Mouse (Mus musculus) midbrain, embryonic 10.5 days (tissue): ENCODE data around the gene Rap1a. TPM values are rescaled to one million over a fixed set of nuclear protein-coding genes. Genes with fewer than 3 reads are reported as not detected.

Source experiments
- DNase-seq: peaks from one replicate; pipeline ENCODE4 v3.0.0-alpha.2; 2017; ENCODE audit warnings: low spot score
- H3K27ac ChIP-seq: fragments of 300-500 bp; sonication (generic); replicated peaks from 2 replicates; pipeline ENCODE4 v1.5.1; 2016; ENCODE audit warnings: mild to moderate bottlenecking
- H3K27me3 ChIP-seq: fragments of 300-500 bp; sonication (generic); 2 replicates; pipeline ENCODE4 v1.6.1; 2016; ENCODE audit warnings: low read depth, mild to moderate bottlenecking; ENCODE audit not compliant: poor library complexity, severe bottlenecking
- H3K36me3 ChIP-seq: fragments of 300-500 bp; sonication (generic); 2 replicates; pipeline ENCODE4 v1.6.1; 2016; ENCODE audit warnings: mild to moderate bottlenecking, moderate library complexity
- H3K4me1 ChIP-seq: fragments of 300-500 bp; sonication (generic); 2 replicates; pipeline ENCODE4 v1.6.1; 2016
- H3K4me3 ChIP-seq: fragments of 300-500 bp; sonication (generic); 2 replicates; pipeline ENCODE4 v1.5.1; 2016; ENCODE audit warnings: mild to moderate bottlenecking, moderate library complexity
- H3K9me3 ChIP-seq: fragments of 300-500 bp; sonication (generic); replicated peaks from 2 replicates; pipeline ENCODE4 v1.6.1; 2016; ENCODE audit warnings: mild to moderate bottlenecking
- WGBS: fragments of 180-500 bp; shearing (Covaris S2); methylation state at CpG from one replicate; pipeline ENCODE4 v1.1.7; 2016; 5-methylcytosine and 5-hydroxymethylcytosine counted together
- polyA plus RNA-seq: library from polyadenylated mRNA; unstranded; fragments of >200 nt; fragmentation: Nextera tagmentation; extraction: Ambion mirVana; gene quantifications from 2 replicates; pipeline ENCODE4 v1.2.1, GENCODE M21; 2016

The Rap1a gene
- polyA plus RNA-seq, 1 experiment from 2014 or later = 79.7 TPM

DNA sequence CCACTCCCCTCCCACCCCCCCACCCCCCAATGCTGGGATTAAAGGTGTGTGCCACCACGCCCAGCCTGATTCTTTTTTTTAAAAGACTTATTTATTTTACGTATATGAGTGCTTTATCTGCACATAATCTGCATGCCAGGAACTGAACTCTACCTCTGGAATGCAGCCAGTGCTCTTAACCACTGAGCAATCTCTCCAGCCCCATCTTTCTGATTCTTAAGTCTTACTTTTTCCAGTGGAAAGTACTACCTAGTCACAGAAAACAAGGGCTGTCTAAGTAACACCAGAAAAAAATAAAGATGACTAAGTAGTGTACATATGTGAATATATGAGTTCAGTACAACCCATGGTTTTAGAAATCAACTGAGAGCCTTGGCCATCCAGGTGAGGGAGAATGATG, 54.6 kb downstream of the Rap1a start:
- Histone ChIP-seq H3K4me3 (no peak overlapping the region), H3K27me3 (no peaks in the 10 kb centered on the region), H3K4me1 (no peaks in the 10 kb centered on the region), H3K27ac (no peak overlapping the region), H3K9me3 (no peaks in the 10 kb centered on the region), H3K36me3 (peaks cover 17% of the 10 kb centered on the region; the same call in 1 of the 2 replicates)
- no peak for DNase-seq
- WGBS = 85% methylated on average over 2 of the region's 2 CpGs

DNA sequence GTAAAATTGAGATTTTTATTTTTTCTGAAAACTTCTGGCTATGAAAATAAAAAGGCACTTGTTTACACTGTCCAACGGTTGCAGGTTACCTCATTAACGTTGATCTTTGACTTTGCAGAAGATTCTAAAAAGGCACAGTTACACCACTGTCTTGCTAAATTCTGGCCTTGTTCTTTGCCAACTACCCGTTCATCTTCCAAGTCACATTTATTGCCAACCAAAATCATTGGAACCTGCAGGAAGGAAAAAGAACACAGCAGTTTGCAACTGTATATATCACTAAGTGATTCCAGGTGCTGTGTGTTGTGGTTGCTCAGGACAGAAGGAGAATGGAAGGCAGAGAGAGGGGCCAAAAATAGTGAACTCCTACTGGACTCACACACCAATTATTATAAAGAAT, 63.5 kb downstream of the Rap1a start:
- H3K36me3 ChIP-seq = peaks cover 32% of the 10 kb centered on the region
- H3K4me1 ChIP-seq = no peaks in the 10 kb centered on the region
- WGBS = 93% methylated on average over 3 of the region's 3 CpGs
- no peaks in the 10 kb centered on the region for H3K27me3 ChIP-seq
- DNase-seq = no peak
- H3K4me3 ChIP-seq = no peak overlapping the region
- H3K27ac ChIP-seq = no peak overlapping the region
- H3K9me3 ChIP-seq = no peaks in the 10 kb centered on the region

DNA sequence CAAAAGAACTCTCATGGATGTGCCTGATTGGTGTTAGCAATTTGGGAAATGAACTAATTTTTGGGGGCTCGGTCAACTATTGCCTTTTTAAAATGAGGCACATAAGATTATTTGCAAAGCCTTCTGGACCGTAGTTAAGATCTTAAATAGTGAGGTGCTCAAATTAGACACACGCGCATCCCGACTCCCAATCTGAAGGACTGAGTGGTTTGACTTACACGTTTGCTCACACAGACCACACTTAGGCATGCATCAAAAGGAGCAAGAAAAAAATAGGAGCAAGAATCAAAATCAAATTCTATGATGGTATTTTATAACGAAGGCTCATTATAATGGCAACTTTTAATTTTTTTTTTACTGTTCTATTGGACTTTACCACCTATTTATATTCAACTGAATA, 64.1 kb downstream of the Rap1a start:
- Histone ChIP-seq H3K9me3 (no peaks in the 10 kb centered on the region), H3K27ac (no peak overlapping the region), H3K36me3 (peaks cover 37% of the 10 kb centered on the region), H3K27me3 (no peaks in the 10 kb centered on the region), H3K4me3 (no peak overlapping the region), H3K4me1 (no peaks in the 10 kb centered on the region)
- no peak for DNase-seq
- WGBS = 94% methylated on average over 7 of the region's 7 CpGs

DNA sequence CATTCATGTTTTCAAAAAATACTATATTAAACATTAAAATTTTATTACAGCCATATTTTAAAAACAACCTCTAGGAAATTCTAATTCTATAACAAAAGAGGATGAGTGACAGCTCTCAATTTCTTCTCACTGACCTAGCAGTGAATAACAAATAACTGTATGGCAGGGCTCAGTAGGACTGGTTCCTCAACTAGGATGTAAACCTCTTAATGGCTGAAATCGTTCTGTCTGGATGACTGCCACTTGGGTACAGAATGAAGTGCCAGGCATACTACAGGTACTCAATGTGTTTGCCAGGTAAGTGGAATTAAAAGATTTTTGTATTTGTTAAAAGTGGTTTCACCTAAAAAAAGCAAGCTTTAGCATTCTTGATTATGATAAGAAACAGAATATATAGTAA, 65.0 kb downstream of the Rap1a start:
- Histone ChIP-seq H3K4me1 (no peaks in the 10 kb centered on the region), H3K27ac (no peak overlapping the region), H3K4me3 (no peak overlapping the region), H3K36me3 (peaks cover 39% of the 10 kb centered on the region), H3K27me3 (no peaks in the 10 kb centered on the region), H3K9me3 (no peaks in the 10 kb centered on the region)
- 90% methylated on average over 1 of the region's 1 CpGs for WGBS
- DNase-seq = no peak

DNA sequence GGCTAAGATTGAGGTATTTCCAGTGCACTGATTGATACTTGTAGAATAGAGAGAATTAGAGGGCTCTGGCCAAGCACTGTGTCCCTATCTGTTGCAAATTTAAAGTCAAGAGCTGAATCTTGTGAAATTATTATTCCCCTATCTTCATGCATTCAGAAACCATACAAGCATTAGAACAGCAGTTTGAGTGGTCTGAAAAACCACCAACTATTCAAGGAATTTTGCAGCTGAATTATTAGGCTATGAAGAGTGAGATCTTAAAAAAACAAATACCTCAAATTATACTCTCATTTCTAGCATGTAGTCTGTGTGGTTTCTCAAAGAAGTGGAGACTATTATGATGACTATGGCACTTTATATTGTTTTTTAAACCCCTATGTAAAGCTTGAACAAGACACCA, 65.9 kb downstream of the Rap1a start:
- Histone ChIP-seq H3K4me3 (no peak overlapping the region), H3K9me3 (no peaks in the 10 kb centered on the region), H3K36me3 (peaks cover 46% of the 10 kb centered on the region), H3K4me1 (no peaks in the 10 kb centered on the region), H3K27ac (no peak overlapping the region), H3K27me3 (no peaks in the 10 kb centered on the region)
- DNase-seq = no peak

DNA sequence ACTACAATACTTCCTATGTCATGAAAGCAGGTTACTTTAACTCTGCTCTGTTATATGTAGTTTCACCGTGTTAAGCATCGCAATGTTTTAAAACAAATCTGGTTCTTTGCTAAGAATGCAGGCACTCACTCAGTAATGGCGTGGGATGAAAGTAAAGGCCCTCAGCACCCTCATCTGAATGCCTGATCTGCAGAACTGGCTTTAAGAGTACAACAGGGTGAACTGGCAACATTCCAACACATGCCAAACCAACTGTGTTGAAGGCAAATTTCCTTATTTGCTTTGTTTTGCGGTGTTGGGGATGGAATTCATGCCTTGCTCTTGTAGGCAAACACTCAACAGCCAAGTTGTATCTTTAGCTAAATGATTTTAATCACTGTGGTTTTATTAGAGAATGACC, 67.6 kb downstream of the Rap1a start:
- Histone ChIP-seq H3K27ac (no peak overlapping the region), H3K4me1 (no peaks in the 10 kb centered on the region), H3K4me3 (no peak overlapping the region), H3K9me3 (no peaks in the 10 kb centered on the region), H3K27me3 (no peaks in the 10 kb centered on the region), H3K36me3 (peaks cover 46% of the 10 kb centered on the region)
- no peak for DNase-seq
- 96% methylated on average over 4 of the region's 4 CpGs for WGBS

DNA sequence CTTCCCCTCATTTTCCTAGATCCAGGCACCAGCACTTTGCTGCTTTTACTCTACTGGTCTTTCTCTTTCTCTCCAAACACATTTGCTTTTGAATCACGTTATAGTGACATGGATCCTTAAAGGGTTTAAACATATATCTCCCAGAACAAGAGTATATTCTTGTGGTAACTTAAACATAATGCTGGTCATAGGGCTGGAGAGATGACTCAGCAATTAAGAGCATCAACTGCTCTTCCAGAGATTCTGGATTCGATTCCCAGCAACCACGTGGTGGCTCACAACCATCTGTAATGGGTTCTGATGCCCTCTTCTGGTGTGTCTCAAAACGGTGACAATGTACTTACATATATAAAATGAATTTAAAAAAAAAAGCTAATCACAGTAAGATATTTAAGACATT, 68.8 kb downstream of the Rap1a start:
- no peaks in the 10 kb centered on the region for H3K9me3 ChIP-seq
- no peak overlapping the region for H3K4me3 ChIP-seq
- DNase-seq = no peak
- H3K4me1 ChIP-seq = no peaks in the 10 kb centered on the region
- 92% methylated on average over 4 of the region's 4 CpGs for WGBS
- no peak overlapping the region for H3K27ac ChIP-seq
- H3K27me3 ChIP-seq = no peaks in the 10 kb centered on the region
- peaks cover 34% of the 10 kb centered on the region for H3K36me3 ChIP-seq

DNA sequence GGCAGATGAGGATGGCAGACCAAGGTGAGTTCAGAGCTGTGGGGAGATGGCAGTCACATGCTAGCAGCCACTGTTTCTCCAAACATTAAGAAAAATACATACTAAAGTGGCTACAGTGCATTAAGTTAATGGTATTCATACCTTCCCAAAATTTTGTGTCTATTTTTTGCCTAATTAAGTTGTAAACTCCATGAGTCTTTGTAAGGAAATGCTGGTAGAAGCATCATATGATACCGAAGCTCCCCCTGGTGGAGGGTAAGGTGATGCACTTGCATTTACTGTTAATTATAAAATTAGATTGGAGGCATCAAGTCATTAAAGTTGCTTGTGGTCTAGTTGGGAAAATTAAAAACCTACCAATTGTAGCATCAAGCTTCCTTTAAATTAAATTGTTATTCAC, 75.1 kb downstream of the Rap1a start:
- Histone ChIP-seq H3K4me3 (no peak overlapping the region), H3K27me3 (no peaks in the 10 kb centered on the region), H3K36me3 (peaks cover 6% of the 10 kb centered on the region; the same call in 1 of the 2 replicates), H3K9me3 (no peaks in the 10 kb centered on the region), H3K4me1 (peaks cover 5% of the 10 kb centered on the region), H3K27ac (no peak overlapping the region)
- 11% methylated on average over 1 of the region's 1 CpGs for WGBS
- no peak for DNase-seq

DNA sequence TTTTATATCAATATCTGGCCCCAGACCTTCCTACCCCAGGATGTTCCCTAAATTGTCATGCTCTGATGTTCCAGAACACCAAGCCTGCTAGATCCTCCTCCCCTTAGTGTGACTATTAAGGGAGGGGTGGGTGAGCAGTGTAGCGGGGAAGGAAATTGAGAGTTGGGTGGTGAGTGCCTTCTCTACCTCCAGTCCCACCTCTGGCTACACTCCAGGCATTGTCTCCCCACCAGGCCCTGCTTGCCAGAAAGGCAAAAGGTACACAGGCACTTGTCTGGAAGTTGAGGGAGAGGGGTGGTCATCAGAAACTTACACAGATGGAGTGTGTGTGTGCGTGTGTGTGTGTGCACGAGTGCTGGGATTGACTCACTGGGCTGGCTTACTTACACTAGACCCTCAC, 78.6 kb downstream of the Rap1a start:
- 92% methylated on average over 3 of the region's 3 CpGs for WGBS
- no peaks in the 10 kb centered on the region for H3K27me3 ChIP-seq
- no peak overlapping the region for H3K27ac ChIP-seq
- H3K4me1 ChIP-seq = peaks cover 20% of the 10 kb centered on the region
- no peak for DNase-seq
- no peaks in the 10 kb centered on the region for H3K9me3 ChIP-seq
- H3K4me3 ChIP-seq = no peak overlapping the region
- no peaks in the 10 kb centered on the region for H3K36me3 ChIP-seq

DNA sequence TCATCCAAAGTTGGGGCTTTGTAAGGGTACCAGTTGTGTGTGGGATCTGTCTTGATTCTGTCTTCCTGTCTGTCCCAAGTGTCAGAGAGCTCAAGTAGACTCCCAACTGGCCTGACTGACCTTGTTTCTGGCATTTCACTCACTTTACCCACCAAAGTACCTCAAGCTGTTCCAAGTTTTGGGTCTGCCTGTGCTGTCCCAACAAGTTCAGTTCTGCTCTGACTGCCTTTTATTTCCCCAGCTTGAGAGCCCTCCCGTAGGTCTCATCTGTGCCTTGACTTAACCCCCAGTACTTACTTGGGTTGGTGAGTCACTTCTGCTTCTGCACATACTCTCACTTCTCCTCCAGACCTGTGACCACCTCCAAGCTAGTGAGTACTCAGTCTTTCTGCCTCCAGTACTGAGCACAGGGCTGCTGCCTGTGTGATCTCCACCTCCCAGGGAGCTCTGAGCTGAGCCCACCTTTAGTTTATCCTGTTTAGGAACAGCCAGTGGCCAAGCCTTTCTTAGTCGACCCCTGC, 79.4 kb downstream of the Rap1a start:
- no peaks in the 10 kb centered on the region for H3K36me3 ChIP-seq
- H3K27ac ChIP-seq = no peak overlapping the region
- peaks cover 24% of the 10 kb centered on the region for H3K4me1 ChIP-seq
- no peak for DNase-seq
- H3K9me3 ChIP-seq = no peaks in the 10 kb centered on the region
- no peaks in the 10 kb centered on the region for H3K27me3 ChIP-seq
- WGBS = 68% methylated on average over 2 of the region's 2 CpGs
- H3K4me3 ChIP-seq = no peak overlapping the region

DNA sequence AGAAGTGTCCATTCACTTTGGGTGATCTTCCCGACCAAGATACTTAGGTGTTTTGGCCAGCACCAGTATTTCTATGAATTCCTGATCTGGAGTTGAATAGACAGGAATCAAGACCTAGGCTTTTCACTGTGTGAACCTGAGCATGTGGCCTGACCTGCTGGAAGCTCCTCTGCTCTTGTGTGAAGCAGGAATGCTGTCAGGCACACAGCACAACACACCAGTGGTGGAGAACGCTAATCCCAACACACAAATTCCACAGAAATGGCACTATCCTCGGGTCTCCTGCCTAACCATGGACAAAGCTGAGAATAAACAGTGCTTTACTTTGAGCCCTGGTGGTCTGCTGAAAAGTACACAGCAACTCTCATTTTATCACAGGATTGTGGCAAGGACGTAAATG, 80.6 kb downstream of the Rap1a start:
- Histone ChIP-seq H3K4me3 (no peak overlapping the region), H3K27ac (no peak overlapping the region), H3K36me3 (no peaks in the 10 kb centered on the region), H3K4me1 (peaks cover 31% of the 10 kb centered on the region), H3K27me3 (no peaks in the 10 kb centered on the region), H3K9me3 (no peaks in the 10 kb centered on the region)
- DNase-seq = no peak
- WGBS = 77% methylated on average over 4 of the region's 4 CpGs

DNA sequence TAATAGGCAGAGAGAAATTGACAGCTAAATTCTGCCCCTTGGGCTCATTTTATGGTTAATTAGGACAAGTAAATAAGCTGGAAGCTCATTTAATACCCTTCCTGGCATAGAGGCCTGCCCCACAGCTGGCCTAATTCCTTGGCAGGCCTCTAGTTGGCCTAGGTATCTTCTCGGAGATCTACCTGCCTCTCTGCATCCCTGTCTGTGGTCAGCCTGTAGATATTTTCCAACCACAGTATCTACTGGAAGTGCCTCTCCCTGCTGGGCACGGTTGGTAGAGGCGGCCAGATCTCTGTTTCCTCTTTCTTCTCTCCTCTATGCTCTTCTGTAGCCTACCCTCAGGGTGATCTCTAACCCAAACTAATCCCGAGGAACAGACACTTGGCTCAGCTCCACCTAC, 81.2 kb downstream of the Rap1a start:
- Histone ChIP-seq H3K36me3 (no peaks in the 10 kb centered on the region), H3K4me1 (peaks cover 33% of the 10 kb centered on the region), H3K27ac (no peak overlapping the region), H3K27me3 (no peaks in the 10 kb centered on the region), H3K9me3 (no peaks in the 10 kb centered on the region), H3K4me3 (no peak overlapping the region)
- DNase-seq = no peak
- 78% methylated on average over 4 of the region's 4 CpGs for WGBS

DNA sequence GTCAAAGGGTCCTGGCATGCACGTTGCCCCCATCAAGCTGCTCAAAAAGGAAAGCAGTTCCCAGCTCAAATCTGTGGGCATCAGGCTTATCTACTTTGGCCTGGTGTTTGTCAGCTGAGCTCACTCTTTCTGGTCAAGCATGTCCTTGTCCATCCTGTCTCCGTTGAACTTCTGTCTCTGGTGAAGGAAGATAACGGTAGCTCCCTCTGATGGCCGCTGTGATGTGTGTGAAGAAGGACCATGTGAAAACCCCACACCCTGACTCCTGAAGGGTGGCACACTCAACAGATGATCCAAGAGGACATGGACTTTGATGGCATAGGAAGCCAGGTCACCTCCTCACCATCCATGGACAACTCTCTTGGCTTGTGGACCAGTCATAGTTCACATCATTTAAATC, 82.4 kb downstream of the Rap1a start:
- Histone ChIP-seq H3K4me3 (no peak overlapping the region), H3K27me3 (no peaks in the 10 kb centered on the region), H3K4me1 (peaks cover 44% of the 10 kb centered on the region), H3K36me3 (no peaks in the 10 kb centered on the region), H3K27ac (no peak overlapping the region), H3K9me3 (no peaks in the 10 kb centered on the region)
- DNase-seq = no peak
- 63% methylated on average over 4 of the region's 4 CpGs for WGBS
